Mouse (Mus musculus) CH12.LX (cell line): ENCODE results near the gene Dcun1d4. TPM values are rescaled to one million over a fixed set of nuclear protein-coding genes. Genes with fewer than 3 reads are reported as not detected.

Experiments used
- DNase-seq: peaks from one replicate; pipeline ENCODE4 v3.0.0-alpha.2; 2013; ENCODE audit errors: extremely low read depth
- H3K27ac ChIP-seq: 2 replicates; pipeline ENCODE4 v1.5.1; 2012; ENCODE audit warnings: low read depth, mild to moderate bottlenecking, control low read depth, moderate library complexity; ENCODE audit not compliant: insufficient read depth
- H3K27me3 ChIP-seq: replicated peaks from 2 replicates; pipeline ENCODE3; 2012; ENCODE audit warnings: inconsistent platforms
- H3K36me3 ChIP-seq, 2 experiments: replicated peaks in 1 of 2; 2 replicates each; pipeline versions ENCODE3 to v1.6.1; 2012; ENCODE audit warnings: inconsistent platforms in 1 of 2, low read length in 1 of 2, mild to moderate bottlenecking in 1 of 2, mixed read lengths in 1 of 2, moderate library complexity in 1 of 2; ENCODE audit not compliant: control insufficient read depth in 1 of 2, insufficient read depth in 1 of 2
- H3K4me1 ChIP-seq, 2 experiments: 2 replicates each; pipeline ENCODE4 v1.6.1; 2012; ENCODE audit warnings: inconsistent platforms in 1 of 2, moderate library complexity in 1 of 2; ENCODE audit not compliant: insufficient read depth in 2 of 2, control insufficient read depth in 1 of 2
- H3K4me2 ChIP-seq: 2 replicates; pipeline ENCODE4 v1.6.1; 2012; ENCODE audit warnings: low read depth, mild to moderate bottlenecking, control low read depth; ENCODE audit not compliant: poor library complexity, insufficient read depth, severe bottlenecking
- H3K4me3 ChIP-seq, 3 experiments: fragments of 150-350 bp in 1 of 3; sonication (generic) in 1 of 3; replicated peaks in 1 of 3; 2 replicates each; pipeline versions ENCODE3 to v1.5.1; 2011 to 2012; ENCODE audit warnings: low read depth in 2 of 3, low read length in 2 of 3, mild to moderate bottlenecking in 2 of 3, moderate library complexity in 2 of 3, control low read depth in 1 of 3, improper control_type of control experiment in 1 of 3, inconsistent platforms in 1 of 3, mixed read lengths in 1 of 3; ENCODE audit not compliant: poor library complexity in 1 of 3
- H3K79me2 ChIP-seq: replicated peaks from 2 replicates; pipeline ENCODE4 v1.6.1; 2012; ENCODE audit warnings: mild to moderate bottlenecking, moderate library complexity; ENCODE audit not compliant: control insufficient read depth, poor library complexity, insufficient read depth, severe bottlenecking; ENCODE audit errors: extremely low read depth
- H3K9ac ChIP-seq: 2 replicates; pipeline ENCODE4 v1.6.1; 2012; ENCODE audit warnings: low read depth, mild to moderate bottlenecking, control low read depth, moderate library complexity; ENCODE audit not compliant: insufficient read depth
- H3K9me3 ChIP-seq: replicated peaks from 2 replicates; pipeline ENCODE3; 2012; ENCODE audit warnings: low read length, inconsistent platforms, mixed read lengths
- BHLHE40 ChIP-seq: IDR thresholded peaks from 2 replicates; pipeline ENCODE4 v1.6.1; 2011; ENCODE audit warnings: mild to moderate bottlenecking, low read depth, low read length, improper control_type of control experiment
- CHD1 ChIP-seq: IDR thresholded peaks from 2 replicates; pipeline ENCODE4 v1.6.1; 2012; ENCODE audit warnings: low read depth, low read length, improper control_type of control experiment, inconsistent platforms
- CHD2 ChIP-seq: IDR thresholded peaks from 2 replicates; pipeline ENCODE4 v1.6.1; 2011; ENCODE audit warnings: low read length, improper control_type of control experiment
- CTCF ChIP-seq, 2 experiments: IDR thresholded peaks in 1 of 2; conservative IDR thresholded peaks in 1 of 2; 2 replicates each; pipeline ENCODE4 v1.5.1; 2011 to 2012; ENCODE audit warnings: low read depth in 2 of 2, low read length in 2 of 2, improper control_type of control experiment in 1 of 2, inconsistent platforms in 1 of 2, mild to moderate bottlenecking in 1 of 2, moderate library complexity in 1 of 2
- E2F4 ChIP-seq: IDR thresholded peaks from 2 replicates; pipeline ENCODE4 v1.6.1; 2011; ENCODE audit warnings: low read depth, low read length, improper control_type of control experiment; ENCODE audit not compliant: insufficient replicate concordance
- ELF1 ChIP-seq: IDR thresholded peaks from 2 replicates; pipeline ENCODE4 v1.6.1; 2014; ENCODE audit warnings: low read depth, mild to moderate bottlenecking, inconsistent platforms, low read length, improper control_type of control experiment
- EP300 ChIP-seq: IDR thresholded peaks from 2 replicates; pipeline ENCODE4 v1.6.1; 2011; ENCODE audit warnings: low read length, improper control_type of control experiment
- ETS1 ChIP-seq: conservative IDR thresholded peaks from 2 replicates; pipeline ENCODE4 v1.6.1; 2012; ENCODE audit warnings: low read depth, mild to moderate bottlenecking, inconsistent platforms, low read length, improper control_type of control experiment, moderate library complexity
- GABPA ChIP-seq: IDR thresholded peaks from 2 replicates; pipeline ENCODE4 v1.6.1; 2012; ENCODE audit warnings: low read depth, low read length, improper control_type of control experiment, inconsistent platforms; ENCODE audit not compliant: insufficient replicate concordance
- HCFC1 ChIP-seq: IDR thresholded peaks from 2 replicates; pipeline ENCODE4 v1.6.1; 2012; ENCODE audit warnings: low read depth, mild to moderate bottlenecking, inconsistent platforms, low read length, improper control_type of control experiment
- IRF4 ChIP-seq: IDR thresholded peaks from 2 replicates; pipeline ENCODE4 v1.6.1; 2014; ENCODE audit warnings: low read depth, mild to moderate bottlenecking, inconsistent platforms, low read length, improper control_type of control experiment
- JUN ChIP-seq: IDR thresholded peaks from 2 replicates; pipeline ENCODE4 v1.6.1; 2011; ENCODE audit warnings: low read depth, mild to moderate bottlenecking, low read length, improper control_type of control experiment, moderate library complexity; ENCODE audit not compliant: insufficient read depth
- JUND ChIP-seq: conservative IDR thresholded peaks from 2 replicates; pipeline ENCODE4 v1.6.1; 2011; ENCODE audit warnings: low read depth, low read length, improper control_type of control experiment
- KAT2A ChIP-seq: IDR thresholded peaks from 2 replicates; pipeline ENCODE4 v1.6.1; 2012; ENCODE audit warnings: low read length, improper control_type of control experiment, inconsistent platforms; ENCODE audit not compliant: insufficient replicate concordance
- MAFK ChIP-seq: IDR thresholded peaks from 2 replicates; pipeline ENCODE4 v1.6.1; 2011; ENCODE audit warnings: low read length, improper control_type of control experiment; ENCODE audit not compliant: insufficient replicate concordance
- MAX ChIP-seq: IDR thresholded peaks from 2 replicates; pipeline ENCODE4 v1.6.1; 2011; ENCODE audit warnings: low read length, improper control_type of control experiment
- MAZ ChIP-seq: IDR thresholded peaks from 2 replicates; pipeline ENCODE4 v1.6.1; 2012; ENCODE audit warnings: low read depth, mild to moderate bottlenecking, inconsistent platforms, low read length, improper control_type of control experiment, moderate library complexity
- MEF2A ChIP-seq: IDR thresholded peaks from 2 replicates; pipeline ENCODE4 v1.6.1; 2014; ENCODE audit warnings: low read depth, mild to moderate bottlenecking, inconsistent platforms, low read length, improper control_type of control experiment, borderline replicate concordance
- MXI1 ChIP-seq: IDR thresholded peaks from 2 replicates; pipeline ENCODE4 v1.6.1; 2011; ENCODE audit warnings: mild to moderate bottlenecking, low read depth, low read length, improper control_type of control experiment
- MYC ChIP-seq: IDR thresholded peaks from 2 replicates; pipeline ENCODE4 v1.6.1; 2011; ENCODE audit warnings: low read depth, mild to moderate bottlenecking, improper control_type of control experiment, low read length
- NELFE ChIP-seq: IDR thresholded peaks from 2 replicates; pipeline ENCODE4 v1.6.1; 2011; ENCODE audit warnings: low read depth, low read length, improper control_type of control experiment
- NRF1 ChIP-seq: IDR thresholded peaks from 2 replicates; pipeline ENCODE4 v1.6.1; 2014; ENCODE audit warnings: low read depth, mild to moderate bottlenecking, inconsistent platforms, low read length, improper control_type of control experiment, moderate library complexity
- PAX5 ChIP-seq: IDR thresholded peaks from 2 replicates; pipeline ENCODE4 v1.6.1; 2012; ENCODE audit warnings: low read length, inconsistent platforms, mixed read lengths
- POLR2A ChIP-seq: IDR thresholded peaks from 2 replicates; pipeline ENCODE4 v1.6.1; 2011; ENCODE audit warnings: low read depth, mild to moderate bottlenecking, improper control_type of control experiment, low read length
- POLR2AphosphoS2 ChIP-seq: IDR thresholded peaks from 2 replicates; pipeline ENCODE4 v1.6.1; 2011; ENCODE audit warnings: low read depth, low read length, improper control_type of control experiment
- RAD21 ChIP-seq: IDR thresholded peaks from 2 replicates; pipeline ENCODE4 v1.6.1; 2011; ENCODE audit warnings: low read depth, mild to moderate bottlenecking, low read length, improper control_type of control experiment, moderate library complexity
- RCOR1 ChIP-seq: conservative IDR thresholded peaks from 2 replicates; pipeline ENCODE4 v1.6.1; 2012; ENCODE audit warnings: low read depth, mild to moderate bottlenecking, inconsistent platforms, low read length, improper control_type of control experiment
- SIN3A ChIP-seq: IDR thresholded peaks from 2 replicates; pipeline ENCODE4 v1.6.1; 2012; ENCODE audit warnings: low read length, improper control_type of control experiment, inconsistent platforms
- SMC3 ChIP-seq: IDR thresholded peaks from 2 replicates; pipeline ENCODE4 v1.6.1; 2011; ENCODE audit warnings: low read depth, low read length, improper control_type of control experiment
- TBP ChIP-seq: conservative IDR thresholded peaks from 2 replicates; pipeline ENCODE4 v1.6.1; 2011; ENCODE audit warnings: low read depth, low read length, improper control_type of control experiment
- TCF12 ChIP-seq: IDR thresholded peaks from 2 replicates; pipeline ENCODE4 v1.6.1; 2014; ENCODE audit warnings: low read depth, mild to moderate bottlenecking, inconsistent platforms, low read length, improper control_type of control experiment
- UBTF ChIP-seq: IDR thresholded peaks from 2 replicates; pipeline ENCODE4 v1.6.1; 2012; ENCODE audit warnings: low read depth, mild to moderate bottlenecking, inconsistent platforms, low read length, improper control_type of control experiment, moderate library complexity
- USF1 ChIP-seq: IDR thresholded peaks from 2 replicates; pipeline ENCODE4 v1.6.1; 2014; ENCODE audit warnings: low read depth, mild to moderate bottlenecking, inconsistent platforms, low read length, improper control_type of control experiment
- USF2 ChIP-seq: conservative IDR thresholded peaks from 2 replicates; pipeline ENCODE4 v1.6.1; 2011; ENCODE audit warnings: low read depth, low read length, improper control_type of control experiment
- ZC3H11A ChIP-seq: IDR thresholded peaks from 2 replicates; pipeline ENCODE4 v1.6.1; 2012; ENCODE audit warnings: low read depth, mild to moderate bottlenecking, inconsistent platforms, low read length, improper control_type of control experiment
- ZKSCAN1 ChIP-seq: IDR thresholded peaks from 2 replicates; pipeline ENCODE4 v1.6.1; 2012; ENCODE audit warnings: low read depth, inconsistent platforms, low read length, improper control_type of control experiment, borderline replicate concordance
- ZMIZ1 ChIP-seq: IDR thresholded peaks from 2 replicates; pipeline ENCODE4 v1.6.1; 2012; ENCODE audit warnings: low read depth, mild to moderate bottlenecking, inconsistent platforms, low read length, improper control_type of control experiment
- ZNF384 ChIP-seq: IDR thresholded peaks from 2 replicates; pipeline ENCODE4 v1.6.1; 2012; ENCODE audit warnings: low read depth, low read length, improper control_type of control experiment, inconsistent platforms
- dilution Hi-C: fragments of 300-500 bp; cut with MboI; formaldehyde crosslinking; loops from 2 replicates; pipeline ENCODE4 v1.14.3; 2020; ENCODE audit warnings: low sequenced_read_pairs; ENCODE audit not compliant: extremely low pct_unique_long_range_greater_than_20kb, extremely low pct_ligation_motif_present
- in situ Hi-C: fragments of 300-500 bp; cut with MboI; formaldehyde crosslinking; loops from 3 replicates; pipeline ENCODE4 v1.14.3; 2019; ENCODE audit warnings: low sequenced_read_pairs, low pct_ligation_motif_present, low pct_unique_long_range_greater_than_20kb, mixed read lengths
- polyA plus RNA-seq: library from polyadenylated mRNA; unstranded; fragments of >175 nt; gene quantifications from 2 replicates; pipeline ENCODE4 v1.2.1, GENCODE M21; 2012; ENCODE audit warnings: low read depth; ENCODE audit not compliant: insufficient read length
- total RNA-seq, 2 experiments: library from RNA; depleted of rRNA; stranded (reverse); fragments of 300-350 nt in 1 of 2; fragments of >200 nt in 1 of 2; gene quantifications; 2 replicates each; pipeline ENCODE4 v1.2.3; 2012 to 2014

The Dcun1d4 gene
- total and polyA plus RNA-seq, 3 experiments: 1.4 to 3.9 (median 1.7) TPM

GRCm38 (mm10) chr5:73490596-73491073 is 9.8 kb downstream of the Dcun1d4 start:
- H3K27me3 ChIP-seq: no peaks in the 10 kb centered on the region
- peak overlapping the region; percentile 60 for H3K4me2 ChIP-seq
- no peak for TF ChIP-seq ZKSCAN1
- no peak for TF ChIP-seq EP300
- TF ChIP-seq ETS1: no peak
- TF ChIP-seq NELFE: no peak
- TF ChIP-seq MAX: 0 out of 2 replicates have a peak, but pooled peaks have one; percentile 44
- no peak for TF ChIP-seq TCF12
- TF ChIP-seq BHLHE40: no peak
- no peak for TF ChIP-seq JUN
- no peak for TF ChIP-seq RCOR1
- no peak for TF ChIP-seq USF2
- TF ChIP-seq CTCF (conservative IDR thresholded peaks at IDR 0.05 in 1 of 2, IDR thresholded peaks at IDR 0.05 in 1 of 2; ENCODE audit: low read depth in 2 of 2, low read length in 2 of 2): no peak
- TF ChIP-seq HCFC1: peak; percentile 49
- no peak for TF ChIP-seq RAD21
- TF ChIP-seq PAX5: no peak
- TF ChIP-seq POLR2AphosphoS2: no peak
- TF ChIP-seq USF1: no peak
- TF ChIP-seq UBTF: peak; percentile 61; the same call in 1 of the 2 replicates
- no peak for TF ChIP-seq TBP
- TF ChIP-seq MYC: no peak
- no peak for TF ChIP-seq JUND
- TF ChIP-seq KAT2A: 0 out of 2 replicates have a peak, but pooled peaks have one; percentile 28
- TF ChIP-seq ELF1: peak; percentile 39; the same call in 1 of the 2 replicates
- TF ChIP-seq MAZ: no peak
- no peak for TF ChIP-seq SIN3A
- TF ChIP-seq MXI1: peak; percentile 60
- no peak for TF ChIP-seq E2F4
- TF ChIP-seq ZMIZ1: peak; percentile 25; the same call in 1 of the 2 replicates
- no peak for TF ChIP-seq MEF2A
- TF ChIP-seq MAFK: no peak
- no peak for TF ChIP-seq ZNF384
- TF ChIP-seq IRF4: no peak
- peak; percentile 42; the same call in 1 of the 2 replicates for TF ChIP-seq NRF1
- TF ChIP-seq CHD2: peak; percentile 94
- no peak for TF ChIP-seq SMC3
- TF ChIP-seq GABPA: no peak
- no peak for TF ChIP-seq ZC3H11A
- no peak; the same call in 1 of the 2 replicates for TF ChIP-seq POLR2A
- TF ChIP-seq CHD1: no peak
- no peak overlapping the region for H3K27ac ChIP-seq
- dilution Hi-C loops: no loop called here
- in situ Hi-C loops: no loop called here
- H3K9ac ChIP-seq: 0 out of 2 replicates have a peak overlapping the region, but pooled peaks have one; percentile 19
- H3K9me3 ChIP-seq: no peaks in the 10 kb centered on the region
- H3K79me2 ChIP-seq: no peaks in the 10 kb centered on the region
- H3K4me1 ChIP-seq: peaks cover 3 to 12% of the 10 kb centered on the region in 2 experiments; a peak in 3 of 4 replicates
- no peaks in the 10 kb centered on the region for H3K36me3 ChIP-seq
- peak overlapping the region; percentile 74 to 95 (median 81) for H3K4me3 ChIP-seq
- DNase-seq: peak; percentile 98
